Mouse (Mus musculus) G1E (cell line): ENCODE results near the gene Pde4d. TPM values are rescaled to one million over a fixed set of nuclear protein-coding genes. Genes with fewer than 3 reads are reported as not detected.
"Not testable (repeated sequence)": the region's sequence is repeated elsewhere in the genome, so short reads cannot be mapped to it uniquely, and the experiment has no call there.

ENCODE experiments used
- ATAC-seq: 2 replicates; pipeline ENCODE4 v1.8.0; 2016; ENCODE audit warnings: mild to moderate bottlenecking; ENCODE audit not compliant: insufficient number of reproducible peaks, poor library complexity, low FRiP score, severe bottlenecking; ENCODE audit errors: extremely low read depth
- DNase-seq: peaks from one replicate; pipeline ENCODE4 v3.0.0; 2012; ENCODE audit warnings: low spot score
- H3K27me3 ChIP-seq: 2 replicates; pipeline ENCODE4 v1.6.1; 2012; ENCODE audit warnings: mild to moderate bottlenecking, low read length, inconsistent platforms; ENCODE audit not compliant: insufficient read depth
- H3K36me3 ChIP-seq: replicated peaks from 2 replicates; pipeline ENCODE3; 2012; ENCODE audit warnings: mild to moderate bottlenecking, inconsistent platforms
- H3K4me1 ChIP-seq: 2 replicates; pipeline ENCODE4 v1.6.1; 2012; ENCODE audit warnings: low read depth, low read length, inconsistent platforms, mixed read lengths; ENCODE audit not compliant: insufficient read depth
- H3K4me3 ChIP-seq: 2 replicates; pipeline ENCODE4 v1.5.1; 2012; ENCODE audit warnings: low read depth, mild to moderate bottlenecking, inconsistent platforms, low read length, moderate library complexity, mixed read lengths
- H3K9me3 ChIP-seq: replicated peaks from 2 replicates; pipeline ENCODE4 v1.6.1; 2012; ENCODE audit warnings: inconsistent platforms
- CTCF ChIP-seq: IDR thresholded peaks from 2 replicates; pipeline ENCODE4 v1.5.1; 2012; ENCODE audit warnings: low read depth, low read length, inconsistent platforms, mixed read lengths
- GATA1 ChIP-seq: IDR thresholded peaks from 2 replicates; pipeline ENCODE4 v1.6.1; 2012; ENCODE audit warnings: borderline replicate concordance, low read length, inconsistent platforms, mixed read lengths
- GATA2 ChIP-seq: IDR thresholded peaks from 2 replicates; pipeline ENCODE4 v1.6.1; 2012; ENCODE audit warnings: low read depth, low read length, inconsistent platforms, borderline replicate concordance
- POLR2AphosphoS5 ChIP-seq: IDR thresholded peaks from 2 replicates; pipeline ENCODE4 v1.6.1; 2012; ENCODE audit warnings: low read depth, low read length, inconsistent platforms; ENCODE audit not compliant: insufficient replicate concordance
- TAL1 ChIP-seq: conservative IDR thresholded peaks from 2 replicates; pipeline ENCODE4 v1.6.1; 2012; ENCODE audit warnings: low read depth, low read length, inconsistent platforms, mixed read lengths
- polyA plus RNA-seq: library from polyadenylated mRNA; stranded (reverse); fragments of >175 nt; gene quantifications from 2 replicates; pipeline ENCODE4 v1.2.3, GENCODE M21; 2012
- total RNA-seq, 2 experiments: library from RNA; stranded (forward) in 1 of 2; stranded (reverse) in 1 of 2; fragments of 200-1000 nt in 1 of 2; fragments of >200 nt in 1 of 2; fragmentation: Nextera tagmentation in 1 of 2; gene quantifications; 2 replicates each; pipeline ENCODE4 v1.2.3; 2014 to 2017

The Pde4d gene
- total and polyA plus RNA-seq, 3 experiments = 8.2 to 124 (median 22.6) TPM

GRCm38 (mm10) chr13:109888293-109888692 is 1438.5 kb downstream of the Pde4d start:
- H3K36me3 ChIP-seq = peaks cover 38% of the 10 kb centered on the region

GRCm38 (mm10) chr13:109891194-109891909 is 1441.6 kb downstream of the Pde4d start:
- DNase-seq = no peak
- TF ChIP-seq GATA1 (no peak), CTCF (no peak), POLR2AphosphoS5 (no peak), TAL1 (no peak), GATA2 (no peak)
- Histone ChIP-seq H3K36me3 (peaks cover 37% of the 10 kb centered on the region), H3K4me3 (no peak overlapping the region), H3K27me3 (no peaks in the 10 kb centered on the region), H3K4me1 (no peaks in the 10 kb centered on the region), H3K9me3 (no peaks in the 10 kb centered on the region)
- ATAC-seq = no peak

More at GRCm38 (mm10) chr13:109888293-109888692, 1438.5 kb downstream of the Pde4d start:
- Histone ChIP-seq H3K4me1 (no peaks in the 10 kb centered on the region), H3K9me3 (no peaks in the 10 kb centered on the region), H3K27me3 (no peaks in the 10 kb centered on the region), H3K4me3 (no peak overlapping the region)
- TF ChIP-seq POLR2AphosphoS5 (no peak), GATA1 (no peak), CTCF (no peak), GATA2 (no peak), TAL1 (no peak)
- ATAC-seq (no peak), DNase-seq (no peak)

GRCm38 (mm10) chr13:109891910-109892265 is 1442.1 kb downstream of the Pde4d start:
- TF ChIP-seq POLR2AphosphoS5 (no peak), GATA2 (no peak)
- DNase-seq = no peak
- no peaks in the 10 kb centered on the region for H3K4me1 ChIP-seq
- ATAC-seq = no peak
- no peak overlapping the region for H3K4me3 ChIP-seq
- no peaks in the 10 kb centered on the region for H3K27me3 ChIP-seq
- H3K9me3 ChIP-seq = no peaks in the 10 kb centered on the region
- H3K36me3 ChIP-seq = peaks cover 35% of the 10 kb centered on the region

- no peak for DNase-seq
Measured at GRCm38 (mm10) chr13:109899442-109900428, 1450.0 kb downstream of the Pde4d start.

GRCm38 (mm10) chr13:109901811-109902210 is 1452.1 kb downstream of the Pde4d start:
- DNase-seq (no peak), ATAC-seq (no peak)
- peak overlapping the region; percentile 84 for H3K4me3 ChIP-seq
- no peaks in the 10 kb centered on the region for H3K27me3 ChIP-seq
- no peaks in the 10 kb centered on the region for H3K9me3 ChIP-seq
- H3K36me3 ChIP-seq = peaks cover 32% of the 10 kb centered on the region
- H3K4me1 ChIP-seq = peaks cover 35% of the 10 kb centered on the region
- no peak for TF ChIP-seq CTCF
- TF ChIP-seq GATA2 = no peak
- TF ChIP-seq POLR2AphosphoS5 = no peak
- TF ChIP-seq GATA1 = no peak
- no peak for TF ChIP-seq TAL1

More at GRCm38 (mm10) chr13:109899442-109900428, 1450.0 kb downstream of the Pde4d start:
- peaks cover 34% of the 10 kb centered on the region for H3K36me3 ChIP-seq
- no peak overlapping the region for H3K4me3 ChIP-seq
- H3K4me1 ChIP-seq = peaks cover 29% of the 10 kb centered on the region
- no peaks in the 10 kb centered on the region for H3K9me3 ChIP-seq
- no peaks in the 10 kb centered on the region for H3K27me3 ChIP-seq
- ATAC-seq = no peak
- TF ChIP-seq GATA2 (no peak), TAL1 (no peak), POLR2AphosphoS5 (no peak), GATA1 (no peak)

- not testable (repeated sequence) for H3K27me3 ChIP-seq, H3K9me3 ChIP-seq, ATAC-seq
- peaks cover 30% of the 10 kb centered on the region for H3K36me3 ChIP-seq
- peak overlapping the region; percentile 84 for H3K4me3 ChIP-seq
- DNase-seq = peak; percentile 80
- H3K4me1 ChIP-seq = peaks cover 40% of the 10 kb centered on the region
Measured at GRCm38 (mm10) chr13:109902460-109902854, 1452.7 kb downstream of the Pde4d start.
